Mouse (Mus musculus) bone marrow, adult 2 months (tissue): ENCODE measurements around the gene Sval2.

Experiments used
- CTCF ChIP-seq: fragments of 200-500 bp; IDR thresholded peaks from 2 replicates; pipeline ENCODE4 v1.5.1; 2011; ENCODE audit warnings: low read length, control low read depth; ENCODE audit not compliant: control insufficient read depth, insufficient read depth
- POLR2A ChIP-seq: fragments of 200-500 bp; IDR thresholded peaks from 2 replicates; pipeline ENCODE4 v1.6.1; 2011; ENCODE audit warnings: low read depth, mild to moderate bottlenecking, control low read depth, low read length, borderline replicate concordance; ENCODE audit not compliant: control insufficient read depth

GRCm38 (mm10) chr6:41829516-41829915 lies 23.3 kb upstream of the Sval2 start:
- TF ChIP-seq CTCF (no peak), POLR2A (no peak)
